Mouse (Mus musculus) bone marrow, adult 2 months (tissue): ENCODE measurements around the gene Mtcl1. TPM values are rescaled to one million over a fixed set of nuclear protein-coding genes. Genes with fewer than 3 reads are reported as not detected.

ENCODE experiments used
- H3K27ac ChIP-seq: fragments of 200-500 bp; 2 replicates; pipeline ENCODE4 v1.5.1; 2012; ENCODE audit warnings: low read depth, mild to moderate bottlenecking, control low read depth, inconsistent platforms, low read length; ENCODE audit not compliant: control insufficient read depth, poor library complexity, insufficient read depth
- H3K4me1 ChIP-seq: fragments of 200-500 bp; 2 replicates; pipeline ENCODE4 v1.6.1; 2011; ENCODE audit warnings: low read length; ENCODE audit not compliant: control insufficient read depth, insufficient read depth
- H3K4me3 ChIP-seq: fragments of 200-500 bp; replicated peaks from 2 replicates; pipeline ENCODE3; 2011; ENCODE audit warnings: mild to moderate bottlenecking, low read depth, low read length, control low read depth; ENCODE audit not compliant: control insufficient read depth
- CTCF ChIP-seq: fragments of 200-500 bp; IDR thresholded peaks from 2 replicates; pipeline ENCODE4 v1.5.1; 2011; ENCODE audit warnings: low read length, control low read depth; ENCODE audit not compliant: control insufficient read depth, insufficient read depth
- POLR2A ChIP-seq: fragments of 200-500 bp; IDR thresholded peaks from 2 replicates; pipeline ENCODE4 v1.6.1; 2011; ENCODE audit warnings: low read depth, mild to moderate bottlenecking, control low read depth, low read length, borderline replicate concordance; ENCODE audit not compliant: control insufficient read depth
- WGBS: fragments of 180-500 bp; shearing (Covaris S2); methylation state at CpG from one replicate; pipeline ENCODE4 v1.1.7; 2018; 5-methylcytosine and 5-hydroxymethylcytosine counted together
- polyA plus RNA-seq: library from polyadenylated mRNA; stranded (reverse); fragments of >200 nt; gene quantifications from 2 replicates; pipeline ENCODE4 v1.2.4, GENCODE M21; 2011; ENCODE audit warnings: low replicate concordance; ENCODE audit not compliant: missing spikeins, insufficient read depth, insufficient read length

The Mtcl1 gene
- polyA plus RNA-seq, 1 experiment, result 4.2 TPM

DNA sequence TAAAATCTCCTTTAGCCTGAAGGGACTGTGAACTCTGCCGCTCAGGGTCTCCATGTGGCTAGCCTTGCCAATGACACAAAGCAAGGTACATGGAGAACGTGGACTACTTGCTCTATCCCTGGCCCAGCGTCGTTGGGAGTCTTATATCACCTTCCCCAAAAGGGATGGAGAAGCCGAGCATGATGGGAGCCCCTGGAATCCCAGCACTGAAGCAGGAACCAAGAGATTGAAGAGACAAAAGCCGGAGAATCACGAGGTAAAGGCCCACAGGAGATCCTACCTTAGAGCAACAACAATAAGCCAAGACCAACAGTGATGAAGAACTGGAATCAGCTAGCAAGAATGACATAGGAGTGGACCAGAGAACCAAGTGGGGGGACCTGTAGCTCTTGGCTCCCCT, 147.6 kb downstream of the Mtcl1 start:
- Histone ChIP-seq H3K4me1 (no peaks in the 10 kb centered on the region), H3K27ac (no peak overlapping the region), H3K4me3 (no peak overlapping the region)
- TF ChIP-seq POLR2A, result no peak
- 76% methylated on average over 7 of the region's 7 CpGs for WGBS

DNA sequence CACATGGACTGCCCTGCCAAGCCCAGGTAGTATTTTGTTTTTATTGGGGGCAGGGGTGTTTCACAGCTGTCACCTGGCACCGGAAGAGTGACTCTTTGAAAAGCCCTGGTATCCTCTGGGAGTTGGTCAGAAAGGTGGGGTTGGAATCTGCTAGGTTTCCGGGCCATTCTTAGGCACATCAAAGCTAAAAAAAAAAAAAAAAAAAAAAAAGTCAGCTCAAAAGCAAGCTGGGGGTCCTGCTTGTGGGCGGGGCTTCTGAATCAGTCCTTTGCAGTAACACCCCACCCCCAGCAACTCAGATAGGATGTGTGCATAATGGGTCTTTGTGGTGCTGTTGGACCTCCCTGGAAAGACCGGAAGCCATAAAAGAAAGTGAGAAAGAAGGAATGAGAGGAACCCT, 148.3 kb downstream of the Mtcl1 start:
- Histone ChIP-seq H3K27ac (no peak overlapping the region), H3K4me3 (no peak overlapping the region), H3K4me1 (no peaks in the 10 kb centered on the region)
- no peak for TF ChIP-seq POLR2A
- TF ChIP-seq CTCF, result no peak
- WGBS, result 49% methylated on average over 4 of the region's 4 CpGs

- TF ChIP-seq CTCF, result no peak
- TF ChIP-seq POLR2A, result no peak
- H3K4me3 ChIP-seq, result no peak overlapping the region
- no peak overlapping the region for H3K27ac ChIP-seq
- H3K4me1 ChIP-seq, result no peaks in the 10 kb centered on the region
- WGBS, result 79% methylated on average over 3 of the region's 3 CpGs
Observed at GRCm38 (mm10) chr17:66297721-66298120, 151.8 kb downstream of the Mtcl1 start.

DNA sequence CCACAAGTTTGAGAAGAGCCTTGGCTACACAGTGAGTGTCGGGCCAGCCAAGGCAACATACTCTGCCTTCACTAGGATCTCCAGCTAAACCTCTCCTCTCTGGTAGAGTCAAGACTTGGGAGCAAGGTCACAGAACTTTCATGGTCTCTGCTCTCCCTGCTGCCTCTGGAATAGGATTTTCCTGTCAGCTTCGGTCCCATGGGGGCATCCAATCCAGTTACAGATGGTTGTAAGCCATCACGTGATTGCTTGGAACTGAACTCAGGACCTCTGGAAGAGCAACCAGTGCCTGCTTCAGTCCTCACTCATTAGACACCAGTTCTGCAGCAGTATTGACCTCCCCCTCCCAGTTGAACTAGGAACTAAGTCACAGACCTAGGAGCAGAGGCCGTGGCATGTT, 156.0 kb downstream of the Mtcl1 start:
- TF ChIP-seq CTCF (no peak), POLR2A (no peak)
- 84% methylated on average over 4 of the region's 4 CpGs for WGBS
- Histone ChIP-seq H3K27ac (no peak overlapping the region), H3K4me3 (no peak overlapping the region), H3K4me1 (no peaks in the 10 kb centered on the region)

DNA sequence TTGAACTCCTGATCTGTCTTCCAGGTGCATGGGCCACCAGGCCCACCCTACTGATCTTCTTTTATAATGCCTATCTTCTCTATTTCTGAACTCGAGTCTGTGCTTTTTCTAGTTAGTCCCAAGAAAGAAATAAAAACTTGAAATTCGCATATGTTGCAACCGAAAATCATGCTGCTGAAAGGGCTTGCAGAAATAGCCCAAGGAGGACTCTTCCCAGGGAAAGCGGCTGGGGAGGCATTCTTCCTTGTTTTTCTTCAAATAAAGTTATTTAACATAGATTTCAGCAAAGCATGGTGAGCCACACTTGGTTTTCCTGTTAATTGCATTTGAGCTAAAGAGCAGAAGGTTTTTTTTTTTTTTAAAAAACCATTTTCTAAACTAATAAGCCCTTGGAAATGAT, 159.7 kb downstream of the Mtcl1 start:
- H3K27ac ChIP-seq, result no peak overlapping the region
- TF ChIP-seq CTCF (no peak), POLR2A (no peak)
- 75% methylated on average over 4 of the region's 4 CpGs for WGBS
- H3K4me1 ChIP-seq, result no peaks in the 10 kb centered on the region
- H3K4me3 ChIP-seq, result no peak overlapping the region

Other genes with a start within 250 kb of the Mtcl1 start
- 25.3 and 33.2 TPM in 2 replicates for gene Rab12, start 70.0 kb upstream of the Mtcl1 start, polyA plus RNA-seq
- not detected in 2 replicates for gene Themis3, start 144.9 kb upstream of the Mtcl1 start, polyA plus RNA-seq